Mouse (Mus musculus): ENCODE data around the gene Ptchd3. TPM values are rescaled to one million over a fixed set of nuclear protein-coding genes. Genes with fewer than 3 reads are reported as not detected.

The Ptchd3 gene
- polyA plus RNA-seq, 1 experiment from 2014 or later, result not detected

DNA sequence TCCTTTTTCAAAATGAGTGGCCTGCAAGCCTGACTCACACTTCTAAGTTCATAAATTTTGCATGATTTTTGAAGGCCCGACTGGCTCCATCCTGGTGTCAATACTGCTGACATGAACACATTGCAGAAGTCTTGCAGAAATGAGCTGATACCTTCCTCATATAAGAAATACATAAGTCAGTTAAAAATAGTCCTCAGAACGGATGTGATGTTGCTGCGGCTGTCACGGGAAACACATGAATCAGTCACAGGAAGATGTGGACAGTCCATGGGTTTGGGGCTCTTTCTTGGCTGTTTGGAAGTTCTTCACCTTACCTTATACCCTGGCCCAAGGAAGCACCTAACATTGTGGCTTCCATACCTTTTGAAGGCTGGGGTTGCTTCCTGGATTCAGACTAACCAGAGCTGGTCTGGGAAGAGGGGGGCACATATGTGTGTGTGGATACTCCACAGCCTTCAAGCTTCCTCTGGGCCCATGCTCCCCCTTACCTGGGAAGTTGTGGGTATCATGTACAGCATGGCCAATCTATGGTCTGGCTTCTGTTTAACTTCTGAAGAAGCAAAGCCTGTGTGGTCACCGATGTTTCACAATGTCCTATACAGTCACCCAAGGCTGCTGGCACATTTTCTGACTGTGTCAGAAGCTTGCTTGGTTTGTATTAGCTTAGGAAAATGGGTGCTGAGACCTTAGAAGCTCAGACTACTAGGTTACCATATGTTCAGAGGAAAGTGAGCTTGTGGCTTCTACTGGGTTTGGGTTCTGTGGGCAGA is 25.6 kb upstream of the Ptchd3 start:
- DNase-seq (ENCODE audit: low spot score), result no peak
- no peaks in the 10 kb centered on the region for H3K4me1 ChIP-seq
- no peak overlapping the region for H3K27ac ChIP-seq
- no peak overlapping the region for H3K4me3 ChIP-seq
- 94% methylated on average over 5 of the region's 5 CpGs for WGBS
- no peaks in the 10 kb centered on the region for H3K36me3 ChIP-seq
- no peaks in the 10 kb centered on the region for H3K9me3 ChIP-seq (replicated peaks)
- H3K27me3 ChIP-seq (ENCODE audit: low read depth, poor library complexity, severe bottlenecking), result no peaks in the 10 kb centered on the region

- H3K4me1 ChIP-seq, result no peaks in the 10 kb centered on the region
- no peak overlapping the region for H3K4me3 ChIP-seq
- no peaks in the 10 kb centered on the region for H3K9me3 ChIP-seq (replicated peaks)
- no peaks in the 10 kb centered on the region for H3K27me3 ChIP-seq (ENCODE audit: low read depth, poor library complexity, severe bottlenecking)
- WGBS, result 6% methylated on average over 4 of the region's 4 CpGs
- no peaks in the 10 kb centered on the region for H3K36me3 ChIP-seq
- DNase-seq (ENCODE audit: low spot score), result peak; percentile 83
- H3K27ac ChIP-seq, result no peak overlapping the region
Measured at GRCm38 (mm10) chr11:121808204-121808852, 21.7 kb upstream of the Ptchd3 start.

- no peak for DNase-seq (ENCODE audit: low spot score)
- Histone ChIP-seq H3K9me3 (replicated peaks) (no peaks in the 10 kb centered on the region), H3K4me3 (no peak overlapping the region), H3K36me3 (no peaks in the 10 kb centered on the region), H3K27me3 (ENCODE audit: low read depth, poor library complexity, severe bottlenecking) (no peaks in the 10 kb centered on the region), H3K4me1 (no peaks in the 10 kb centered on the region), H3K27ac (no peak overlapping the region)
- 54% methylated on average over 1 of the region's 1 CpGs for WGBS
Measured at GRCm38 (mm10) chr11:121808866-121809265, 21.2 kb upstream of the Ptchd3 start.

- H3K4me1 ChIP-seq, result peaks cover 9% of the 10 kb centered on the region
- H3K36me3 ChIP-seq, result no peaks in the 10 kb centered on the region
- WGBS, result 49% methylated on average over 2 of the region's 2 CpGs
- H3K27ac ChIP-seq, result no peak overlapping the region
- no peaks in the 10 kb centered on the region for H3K27me3 ChIP-seq (ENCODE audit: low read depth, poor library complexity, severe bottlenecking)
- DNase-seq (ENCODE audit: low spot score), result no peak
- H3K9me3 ChIP-seq (replicated peaks), result no peaks in the 10 kb centered on the region
- no peak overlapping the region for H3K4me3 ChIP-seq
Measured at GRCm38 (mm10) chr11:121845923-121846322, 15.9 kb downstream of the Ptchd3 start.

DNA sequence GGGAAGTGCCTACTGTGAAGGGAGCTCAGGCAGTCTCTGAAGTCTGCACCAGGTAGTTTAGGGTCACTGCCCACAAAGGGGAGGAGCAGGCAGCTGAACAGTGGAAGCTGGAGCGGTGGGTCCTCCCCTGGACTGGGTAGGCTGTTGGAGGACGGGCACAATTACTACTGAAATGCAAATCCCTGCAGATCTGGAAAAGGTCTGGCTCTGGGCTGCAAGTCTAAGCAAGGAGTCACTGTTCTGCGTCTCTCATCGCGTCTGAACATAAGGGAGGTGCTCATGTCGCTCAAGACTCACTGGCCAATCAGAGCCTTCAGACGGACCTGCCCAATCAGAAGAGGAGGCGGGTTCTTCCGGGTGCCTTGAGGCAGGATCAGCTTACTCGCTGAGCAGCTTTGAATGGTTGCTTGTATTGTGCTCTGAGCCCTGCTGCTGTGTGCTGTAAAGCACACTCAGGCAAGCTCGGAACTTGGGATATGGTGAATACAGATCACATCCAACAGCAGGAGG is 17.8 kb downstream of the Ptchd3 start:
- Histone ChIP-seq H3K27me3 (ENCODE audit: low read depth, poor library complexity, severe bottlenecking) (no peaks in the 10 kb centered on the region), H3K27ac (peak overlapping the region; percentile 88), H3K4me1 (peaks cover 9% of the 10 kb centered on the region), H3K4me3 (peak overlapping the region; percentile 58), H3K36me3 (no peaks in the 10 kb centered on the region), H3K9me3 (replicated peaks) (no peaks in the 10 kb centered on the region)
- peak; percentile 81 for DNase-seq (ENCODE audit: low spot score)
- WGBS, result under 1% methylated on average over 11 of the region's 11 CpGs

Other genes with a start within 250 kb of the Ptchd3 start
- gene B3gntl1, start 157.1 kb upstream of the Ptchd3 start, polyA plus RNA-seq (2016; fragmentation: Nextera tagmentation; extraction: Ambion mirVana), result 7.1 and 7.9 TPM in 2 replicates
- gene Metrnl, start 128.7 kb upstream of the Ptchd3 start, polyA plus RNA-seq (2016; fragmentation: Nextera tagmentation; extraction: Ambion mirVana), result 2.4 and 3.9 TPM in 2 replicates

Measured in limb, embryonic 10.5 days (tissue).